Mouse (Mus musculus) skeletal muscle tissue, adult 2 months (tissue): Measurements from ENCODE around the gene Henmt1.

Experiments used
- DNase-seq: peaks from one replicate; pipeline ENCODE4 v3.0.0-alpha.2; 2012; ENCODE audit warnings: low read depth, low spot score

Gene Henmt1

GRCm38 (mm10) chr3:108997762-108998161 lies 58.1 kb downstream of the Henmt1 start:
- no peak for DNase-seq

GRCm38 (mm10) chr3:108999173-108999572 lies 59.5 kb downstream of the Henmt1 start:
- no peak for DNase-seq

GRCm38 (mm10) chr3:109005777-109006176 lies 66.1 kb downstream of the Henmt1 start:
- DNase-seq = no peak

GRCm38 (mm10) chr3:109008180-109008579 lies 68.5 kb downstream of the Henmt1 start:
- DNase-seq = no peak
